Mouse (Mus musculus) lung, adult 10 weeks (tissue): Measurements from ENCODE around the gene Lmo4. TPM values are rescaled to one million over a fixed set of nuclear protein-coding genes. Genes with fewer than 3 reads are reported as not detected.

Experiments
- polyA plus RNA-seq: library from polyadenylated mRNA; stranded (reverse); fragments of 350-450 nt; fragmentation: Illumina TruSeq; extraction: RNeasy Lipid Tissue Mini Kit (QIAGEN cat#74804); gene quantifications from one replicate; pipeline ENCODE4 v1.2.3, GENCODE M21; 2014; ENCODE audit warnings: low read depth, low replicate concordance; ENCODE audit not compliant: insufficient read depth

The Lmo4 gene
- polyA plus RNA-seq, result 73.9 TPM

DNA sequence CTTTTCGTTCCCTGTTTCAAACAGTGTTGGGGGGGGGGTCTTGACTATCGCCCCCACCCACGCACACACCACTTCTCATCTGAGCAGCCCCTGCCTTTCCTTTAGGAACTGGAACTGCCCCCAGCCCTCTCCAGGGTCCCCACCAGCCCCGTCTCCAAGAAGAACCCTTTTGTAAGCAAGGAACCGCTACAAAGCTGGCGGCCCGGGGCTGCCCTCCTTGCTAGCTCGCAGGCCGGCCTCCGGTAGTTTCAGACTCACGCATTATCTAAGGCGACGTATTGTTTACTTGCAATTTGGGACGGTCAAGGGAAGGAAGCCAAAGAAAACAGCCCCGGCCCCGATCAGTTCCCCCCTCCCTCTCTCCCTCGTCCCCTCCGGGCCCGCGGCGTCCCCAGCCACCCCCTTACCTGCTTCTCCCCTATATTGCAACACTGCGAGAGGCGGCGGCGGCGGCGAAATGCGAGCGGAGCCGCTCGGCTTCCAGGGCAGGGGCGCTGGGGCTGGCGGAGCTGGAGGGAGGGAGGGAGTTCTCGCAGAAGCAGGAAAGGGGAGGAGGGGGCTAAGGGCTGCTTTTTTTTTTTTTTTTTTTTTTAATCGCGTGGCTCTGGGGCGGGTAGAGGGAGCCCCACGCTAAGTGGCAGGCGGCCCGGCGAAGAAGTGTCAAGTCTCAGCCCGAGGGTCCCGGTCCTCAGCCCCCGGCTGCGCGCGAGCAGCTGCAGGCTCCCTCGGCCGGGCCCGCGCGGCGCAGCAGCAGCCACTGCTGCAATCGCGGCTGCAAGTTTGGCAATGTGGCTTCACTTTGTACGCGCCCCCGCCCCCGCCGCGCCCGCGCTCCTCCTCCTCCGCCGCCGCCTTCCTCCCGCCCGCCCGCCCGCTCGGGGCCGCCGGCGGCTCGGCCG lies at the start of gene Lmo4:
Lmo4 (minus strand) TSS at position 808 of the 899 bp plus-strand sequence.

